Mouse (Mus musculus): ENCODE results near the gene Igf2bp3.

Igf2bp3 gene

GRCm38 (mm10) chr6:49187299-49187698, 27.5 kb downstream of the Igf2bp3 start:
- CTCF ChIA-PET = no interaction called here

GRCm38 (mm10) chr6:49176018-49176417, 38.7 kb downstream of the Igf2bp3 start:
- CTCF ChIA-PET = no interaction called here

- CTCF ChIA-PET = interaction anchor here (0.6 to 0.7 kb wide), 2 partner anchors 571 to 1999 kb away, joined by 3 to 13 read pairs; no protein-coding TSS in a partner anchor
Observed at GRCm38 (mm10) chr6:49174616-49175015, 40.1 kb downstream of the Igf2bp3 start.

DNA sequence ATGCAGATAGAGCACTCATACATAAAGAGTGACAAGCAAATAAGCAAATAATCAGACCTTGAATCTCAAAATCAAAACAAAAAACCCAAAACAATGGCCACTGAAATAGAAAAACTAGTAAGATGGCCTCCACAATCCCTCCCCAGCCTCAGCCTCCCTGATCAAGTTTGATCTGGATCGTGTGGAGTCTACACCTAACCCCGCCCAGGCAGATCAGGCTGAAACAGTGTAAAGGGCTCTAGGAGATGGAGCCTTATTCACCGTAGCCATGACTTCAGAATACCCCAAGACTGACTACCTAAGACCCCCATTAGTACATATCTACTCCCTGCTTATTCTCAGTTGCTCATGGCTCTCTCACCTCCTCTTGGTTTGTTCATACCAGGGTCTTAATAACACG, 41.1 kb downstream of the Igf2bp3 start:
- CTCF ChIA-PET = no interaction called here

DNA sequence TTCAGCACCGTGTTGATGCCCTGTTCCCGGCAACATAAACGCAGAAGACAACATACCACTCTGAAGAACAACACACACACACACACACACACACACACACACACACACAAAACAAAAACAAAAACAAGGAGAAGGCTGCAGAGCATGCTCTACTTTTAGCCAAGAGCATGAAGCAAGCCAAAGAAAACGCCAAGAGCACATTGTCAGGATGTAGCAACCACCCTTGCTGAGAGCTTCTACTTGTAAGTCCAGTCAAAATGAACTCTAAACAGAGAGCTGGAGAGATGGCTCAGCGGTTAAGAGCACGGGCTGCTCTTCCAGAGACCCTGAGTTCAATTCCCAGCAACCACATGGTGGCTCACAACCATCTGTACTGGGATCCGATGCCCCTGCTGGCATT, 41.5 kb downstream of the Igf2bp3 start:
- CTCF ChIA-PET = interaction anchor here (0.6 kb wide), 1 partner anchor 87 kb away, joined by 19 read pairs; no protein-coding TSS in a partner anchor

- CTCF ChIA-PET = no interaction called here
Observed at GRCm38 (mm10) chr6:49171216-49171615, 43.5 kb downstream of the Igf2bp3 start.

DNA sequence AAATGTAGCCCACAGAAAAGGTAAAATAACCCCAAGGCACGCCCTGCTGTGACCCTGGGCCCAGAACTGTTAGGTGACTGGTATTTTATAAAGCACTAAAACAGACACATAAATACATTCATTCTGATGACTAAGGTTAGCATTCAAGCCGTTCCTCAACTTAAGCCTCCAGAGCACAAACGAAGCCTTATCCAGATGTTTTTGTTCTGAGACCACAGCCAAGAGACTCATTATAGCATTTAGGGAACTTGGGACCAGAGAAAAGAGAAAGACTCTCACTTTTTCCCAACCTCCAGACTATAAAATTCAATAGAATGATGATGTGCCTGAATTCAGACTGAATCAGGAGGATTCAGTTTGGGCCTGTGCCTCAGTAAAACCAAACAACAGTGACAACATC, 46.1 kb downstream of the Igf2bp3 start:
- CTCF ChIA-PET = no interaction called here

- CTCF ChIA-PET = no interaction called here
Observed at GRCm38 (mm10) chr6:49167406-49167805, 47.4 kb downstream of the Igf2bp3 start.

DNA sequence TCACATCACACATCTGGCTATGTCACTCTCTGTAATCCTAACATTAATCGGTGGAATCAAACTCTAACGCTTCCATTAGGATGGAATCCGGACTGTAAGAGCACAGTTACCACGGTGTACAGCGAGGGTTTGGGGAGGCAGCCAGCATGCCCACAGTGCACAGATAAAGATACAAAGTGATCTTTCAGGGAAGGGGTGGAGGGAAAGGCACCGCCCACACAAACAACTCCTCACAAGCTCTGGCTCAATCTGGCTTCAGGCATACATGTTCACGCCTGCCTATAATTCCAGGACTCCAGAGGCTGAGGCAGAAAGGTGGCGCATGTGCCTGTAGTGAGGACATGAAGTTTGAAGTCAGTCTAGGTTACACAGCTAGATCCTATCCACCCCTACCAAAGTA, 48.4 kb downstream of the Igf2bp3 start:
- CTCF ChIA-PET = no interaction called here

- CTCF ChIA-PET = no interaction called here
Observed at GRCm38 (mm10) chr6:49165855-49166254, 48.9 kb downstream of the Igf2bp3 start.

- CTCF ChIA-PET = no interaction called here
Observed at GRCm38 (mm10) chr6:49165101-49165500, 49.7 kb downstream of the Igf2bp3 start.

DNA sequence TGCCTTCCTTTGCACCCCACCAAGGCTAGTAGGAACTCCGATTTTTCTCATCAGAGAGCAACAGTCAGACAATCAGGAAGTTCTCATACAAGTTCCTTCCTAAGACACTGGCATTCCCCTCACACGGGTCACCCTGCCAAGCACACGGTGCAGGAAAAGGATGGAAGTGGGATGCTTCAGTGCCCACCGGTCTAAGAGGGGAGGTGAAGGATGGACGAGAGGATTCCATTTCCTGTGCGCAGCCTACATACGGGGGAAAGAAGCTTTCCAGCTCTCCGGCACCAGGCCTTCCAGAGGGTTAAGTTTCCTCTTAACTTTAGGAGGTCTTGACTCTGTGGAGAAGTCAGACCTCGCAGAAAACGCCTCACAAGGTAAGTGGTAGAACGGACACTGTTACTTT, 50.1 kb downstream of the Igf2bp3 start:
- CTCF ChIA-PET = no interaction called here

DNA sequence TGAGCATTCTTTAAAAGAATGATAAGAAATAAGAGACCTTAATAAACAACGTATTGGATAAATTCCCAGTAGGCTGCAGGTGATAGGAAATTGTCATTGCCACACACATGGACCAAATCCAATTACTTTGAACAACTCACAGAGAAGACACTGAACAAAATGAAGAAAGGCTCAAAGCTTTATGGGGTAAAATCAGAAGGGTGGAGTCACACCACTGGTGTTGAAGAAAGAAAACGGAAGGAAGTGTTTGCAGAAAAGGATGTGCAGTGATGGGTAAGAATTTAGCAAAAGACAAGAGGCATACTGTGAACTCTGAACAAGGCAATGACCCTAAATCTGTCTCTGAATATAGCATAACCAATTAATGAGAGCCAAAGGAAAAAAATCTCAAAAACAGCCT, 54.8 kb downstream of the Igf2bp3 start:
- CTCF ChIA-PET = interaction anchor here (0.6 kb wide), 2 partner anchors 23 to 140 kb away, joined by 3 to 5 read pairs; no protein-coding TSS in a partner anchor

DNA sequence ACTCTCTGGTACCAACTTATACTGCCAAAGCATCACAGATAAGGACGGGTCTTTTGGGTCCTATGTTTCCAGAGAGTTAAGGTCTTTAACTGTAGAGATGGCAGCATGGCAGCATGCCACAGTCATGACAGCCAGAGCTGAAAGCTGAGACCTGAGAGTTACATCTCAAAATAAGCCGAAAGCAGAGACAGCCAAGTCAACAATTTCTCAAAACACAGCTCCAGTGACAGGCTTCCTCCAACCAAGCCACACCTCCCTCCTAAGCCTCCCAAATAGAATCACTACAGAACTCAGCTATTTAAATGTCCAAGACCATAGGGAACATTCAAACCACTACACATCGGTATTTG, 58.0 kb downstream of the Igf2bp3 start:
- CTCF ChIA-PET = interaction anchor here (0.6 kb wide), 1 partner anchor 39 kb away, joined by 4 read pairs; no protein-coding TSS in a partner anchor

- CTCF ChIA-PET = interaction anchor here (0.6 kb wide), 1 partner anchor 38 kb away, joined by 4 read pairs; no protein-coding TSS in a partner anchor
Observed at GRCm38 (mm10) chr6:49156170-49156825, 58.5 kb downstream of the Igf2bp3 start.

DNA sequence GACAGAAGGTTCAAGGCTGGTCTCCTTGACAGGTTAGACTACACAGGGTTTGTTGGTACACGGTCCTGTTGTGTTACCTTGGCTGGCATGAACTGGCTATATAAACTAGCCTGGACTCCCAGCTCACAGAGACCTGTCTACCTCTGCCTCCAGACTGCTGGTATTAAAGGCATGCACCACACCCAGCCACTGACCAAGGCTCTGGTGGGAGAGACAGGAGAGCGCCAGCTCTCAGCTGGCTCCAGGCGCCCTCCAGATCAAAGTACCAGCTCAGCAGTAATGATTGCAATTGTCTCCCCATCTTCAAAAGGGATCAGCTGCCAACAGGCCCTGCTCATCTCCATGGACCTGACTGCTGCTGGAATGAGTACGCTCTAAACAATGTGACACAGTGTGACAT, 63.3 kb downstream of the Igf2bp3 start:
- CTCF ChIA-PET = no interaction called here

- CTCF ChIA-PET = no interaction called here
Observed at GRCm38 (mm10) chr6:49150349-49151229, 64.2 kb downstream of the Igf2bp3 start.

DNA sequence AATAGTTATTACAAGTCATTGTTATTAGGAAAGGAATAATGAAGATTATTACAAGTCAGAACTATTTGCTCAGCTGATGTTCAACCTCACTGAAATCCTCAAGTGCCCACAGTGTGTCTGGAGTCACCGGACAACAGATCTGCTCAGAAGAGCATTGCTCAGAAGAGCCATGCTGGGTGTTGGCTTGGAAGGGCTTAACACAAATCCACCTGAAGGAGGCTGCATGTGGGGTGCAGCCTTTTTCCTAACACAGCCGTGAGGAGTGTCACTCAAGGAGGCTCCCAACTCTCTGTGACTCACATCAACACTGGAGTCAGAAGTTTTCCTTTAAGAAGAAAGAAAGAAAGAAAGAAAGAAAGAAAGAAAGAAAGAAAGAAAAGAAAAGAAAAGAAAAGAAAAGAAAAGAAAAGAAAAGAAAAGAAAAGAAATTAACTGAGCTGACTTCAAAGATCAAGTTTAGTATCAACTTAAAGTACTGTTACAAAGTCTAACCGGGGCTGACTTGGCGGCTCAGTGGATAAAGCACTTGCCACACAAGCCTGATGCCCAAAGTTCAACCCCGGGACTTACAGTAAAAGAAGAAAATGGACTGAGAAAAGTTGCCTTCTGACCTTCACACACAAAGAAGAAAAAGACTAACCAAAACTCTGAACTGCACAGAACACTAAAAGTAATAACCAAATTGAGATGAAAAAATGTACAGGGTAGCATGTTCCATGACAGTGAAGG, 65.4 kb downstream of the Igf2bp3 start:
- CTCF ChIA-PET = interaction anchor here (0.5 kb wide), 1 partner anchor 70 kb away, joined by 10 read pairs; no protein-coding TSS in a partner anchor

DNA sequence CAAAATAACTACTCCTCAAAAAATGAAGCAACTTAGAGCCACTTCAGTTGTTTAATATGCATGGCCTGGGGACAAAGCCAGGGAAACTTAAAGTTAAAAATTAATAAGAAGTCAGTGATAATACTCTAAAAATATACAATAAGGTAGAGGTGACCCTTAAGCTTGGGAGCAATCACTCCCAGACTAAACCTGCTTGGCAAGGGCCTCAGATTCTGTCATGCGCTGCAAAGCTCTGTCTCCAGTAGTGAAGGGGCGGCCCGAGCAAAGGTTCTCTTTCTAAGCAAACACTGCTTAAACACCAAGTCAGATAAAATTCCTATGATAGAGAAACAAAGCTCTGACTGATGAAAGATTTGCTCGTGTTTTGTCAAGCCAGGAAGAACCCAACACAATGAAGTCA, 66.0 kb downstream of the Igf2bp3 start:
- CTCF ChIA-PET = interaction anchor here (0.5 kb wide), 1 partner anchor 71 kb away, joined by 10 read pairs; no protein-coding TSS in a partner anchor

DNA sequence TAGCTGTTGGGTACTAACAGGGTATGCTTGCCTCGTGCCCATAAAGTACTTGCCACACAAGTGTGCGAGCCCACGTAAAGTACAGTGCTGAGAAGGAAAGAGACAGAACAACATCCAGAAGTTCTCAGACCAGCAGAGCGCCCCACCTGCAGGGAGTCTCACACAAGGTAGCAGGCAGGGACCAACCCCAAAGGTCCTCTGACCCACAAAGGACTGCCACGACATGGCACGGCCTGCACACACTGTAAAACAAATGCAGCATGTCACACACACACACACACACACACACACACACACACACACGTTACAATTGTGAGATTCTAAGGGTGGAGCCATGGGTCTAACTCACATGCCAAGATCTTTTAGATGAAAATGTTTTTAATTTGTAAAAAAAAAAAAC, 66.4 kb downstream of the Igf2bp3 start:
- CTCF ChIA-PET = no interaction called here

GRCm38 (mm10) chr6:49146461-49146860, 68.3 kb downstream of the Igf2bp3 start:
- CTCF ChIA-PET = no interaction called here

DNA sequence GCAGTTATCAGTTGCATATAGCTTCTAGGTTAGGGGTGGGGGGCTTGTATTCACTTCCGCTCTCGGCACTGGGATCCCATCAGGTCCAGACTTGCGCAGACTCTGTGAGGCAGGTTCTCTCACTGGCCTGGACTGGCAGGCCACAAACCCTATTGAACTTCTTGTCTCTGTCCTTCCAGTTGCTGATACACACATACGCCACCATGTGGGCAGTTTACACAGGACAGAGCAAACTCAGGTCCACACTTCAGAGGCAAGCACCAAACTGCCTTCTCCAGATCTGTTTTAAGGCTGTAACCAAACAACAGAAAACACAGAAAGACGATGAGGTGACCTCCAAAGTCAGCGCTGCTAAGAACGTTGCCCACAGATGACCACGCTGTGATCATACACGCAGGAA, 72.3 kb downstream of the Igf2bp3 start:
- CTCF ChIA-PET = no interaction called here
